ENCODE assay signal across 15 mouse cellular contexts in the genomic region with DNA sequence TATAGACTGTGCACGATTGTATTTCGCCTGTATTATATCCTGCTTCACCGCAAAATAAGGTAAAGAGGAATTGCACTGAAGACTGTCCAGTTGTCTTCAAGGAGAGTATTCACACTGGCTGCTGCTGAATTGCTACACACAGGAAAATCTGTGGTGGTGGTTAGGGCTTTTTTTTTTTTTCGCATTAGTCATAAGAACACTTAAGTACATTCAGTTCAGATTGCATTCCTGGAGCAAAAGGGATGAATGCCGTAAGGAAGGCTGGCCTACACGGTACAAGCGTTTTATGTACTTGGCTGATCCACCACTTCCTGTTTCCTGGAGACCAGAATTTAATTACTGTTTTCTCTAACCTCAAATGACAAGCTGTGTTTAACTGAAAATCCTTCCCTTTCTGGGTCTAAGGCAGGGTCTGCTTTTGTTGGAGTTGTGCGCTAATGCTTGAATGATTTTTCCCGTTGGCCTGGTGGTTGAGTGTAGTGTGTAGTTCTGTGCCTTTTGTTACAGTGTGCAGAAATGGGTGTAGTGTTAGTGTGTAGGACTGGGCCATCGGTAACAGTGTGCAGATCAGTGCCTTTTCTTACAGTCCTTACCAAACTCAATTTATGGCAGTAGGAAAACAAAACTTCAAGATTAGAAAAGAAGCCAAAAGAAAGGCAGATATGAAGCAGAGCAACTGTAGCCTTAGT.
DNase-seq lines count a peak whose midpoint lies in the region; ATAC-seq lines count a peak whose summit lies in the region.
"Had no signal": no experiment of that assay in that cellular context is flagged by ENCODE, and none has a peak within 500 bp of the region (broad histone marks: within the 10 kb centered on the region; RNA-seq: fewer than 3 reads in every experiment).

No protein-coding gene starts in this region.

- no peak overlapping the region for H3K4me2 ChIP-seq in midbrain, embryonic 11.5 days
- H3K4me2 ChIP-seq: forebrain, embryonic 12.5 days; midbrain, embryonic 13.5 days; neural tube, embryonic 13.5 days had no signal

- H3K4me3 ChIP-seq in midbrain, embryonic 11.5 days (ENCODE audit: low read depth, low read length) = no peak overlapping the region
- H3K4me3 ChIP-seq: forebrain, embryonic 12.5 days; midbrain, embryonic 13.5 days; neural tube, embryonic 13.5 days had no signal

- WGBS in midbrain, embryonic 11.5 days = 89% methylated on average over 10 of the region's 10 CpGs

- no peaks in the 10 kb centered on the region for H3K36me3 ChIP-seq in midbrain, embryonic 11.5 days (ENCODE audit: control insufficient read depth, insufficient read depth, low read length)
- H3K36me3 ChIP-seq: forebrain, embryonic 12.5 days; G1E; midbrain, embryonic 13.5 days; neural tube, embryonic 13.5 days had no signal

- peak; percentile 67 for DNase-seq in 3T3-L1 (ENCODE audit: low read depth, low spot score)
- DNase-seq in Muller cell, postnatal 12 days (ENCODE audit: inconsistent ontology term) = peak; percentile 33
- DNase-seq in forelimb bud, embryonic 11.5 days (ENCODE audit: low read depth, low spot score) = peak; percentile 17
- DNase-seq in kidney, postnatal 10 days = peak; percentile 51
- DNase-seq in spleen, postnatal 14 days (ENCODE audit: low spot score in 2 of 2) = no peak
- no peak for DNase-seq in c-Kit-positive CD71-positive TER-119-positive erythroid progenitor cells, embryonic 14.5 days (ENCODE audit: low spot score)
- no peak for DNase-seq in midbrain, embryonic 11.5 days (ENCODE audit: low spot score, missing footprints)
- DNase-seq: adrenal gland, postnatal 10 days; cerebellum, adult 8-10 months; liver, postnatal 0 days; right cerebral cortex, postnatal 25 days had no signal

- no peaks in the 10 kb centered on the region for H3K9me3 ChIP-seq in midbrain, embryonic 11.5 days (ENCODE audit: control insufficient read depth, low read length)
- H3K9me3 ChIP-seq: forebrain, embryonic 12.5 days; G1E; midbrain, embryonic 13.5 days; neural tube, embryonic 13.5 days had no signal

- H3K27me3 ChIP-seq in midbrain, embryonic 11.5 days (ENCODE audit: control insufficient read depth, insufficient read depth, low read length) = no peaks in the 10 kb centered on the region
- H3K27me3 ChIP-seq: forebrain, embryonic 12.5 days; midbrain, embryonic 13.5 days; neural tube, embryonic 13.5 days had no signal

- H3K9ac ChIP-seq in midbrain, embryonic 11.5 days (ENCODE audit: low read length) = no peak overlapping the region
- H3K9ac ChIP-seq: forebrain, embryonic 12.5 days; liver, postnatal 0 days; midbrain, embryonic 13.5 days; neural tube, embryonic 13.5 days had no signal

- no peak overlapping the region for H3K27ac ChIP-seq in midbrain, embryonic 11.5 days (ENCODE audit: low read depth, low read length)
- H3K27ac ChIP-seq: forebrain, embryonic 12.5 days; midbrain, embryonic 13.5 days; neural tube, embryonic 13.5 days had no signal

- H3K4me1 ChIP-seq in midbrain, embryonic 11.5 days (ENCODE audit: control insufficient read depth, insufficient read depth, low read length) = no peaks in the 10 kb centered on the region
- H3K4me1 ChIP-seq: forebrain, embryonic 12.5 days; neural tube, embryonic 13.5 days had no signal

- no peak for ATAC-seq in midbrain, embryonic 11.5 days (ENCODE audit: low FRiP score)
- ATAC-seq: liver, postnatal 0 days; midbrain, embryonic 13.5 days had no signal

Comparison
In these comparisons a context has a peak if more than half of its experiments do, and no peak if none do; other contexts are left out.
1. DNase-seq: peak in 3T3-L1 (single experiment), Muller cell, postnatal 12 days (single experiment), forelimb bud, embryonic 11.5 days (single experiment) and kidney, postnatal 10 days (single experiment); none in spleen, postnatal 14 days (0 of 2), c-Kit-positive CD71-positive TER-119-positive erythroid progenitor cells, embryonic 14.5 days (single experiment) and midbrain, embryonic 11.5 days (single experiment).